Mouse (Mus musculus): ENCODE data around the gene Dis3.

- TF ChIP-seq CTCF (IDR thresholded peaks at IDR 0.05) (no peak), EP300 (IDR thresholded peaks at IDR 0.05; ENCODE audit: insufficient read depth, low read depth, low read length) (no peak), POLR2A (IDR thresholded peaks at IDR 0.05; ENCODE audit: insufficient read depth, low read depth, low read length) (no peak)
These were observed 40.5 kb upstream of the Dis3 start for GRCm38 (mm10) chr14:99140036-99140435.

Data from heart, adult 2 months (tissue).